Mouse (Mus musculus) forebrain, embryonic 11.5 days (tissue): Measurements from ENCODE around the gene Ttc4. TPM values are rescaled to one million over a fixed set of nuclear protein-coding genes. Genes with fewer than 3 reads are reported as not detected.

Experiments
- ATAC-seq: fragments of 200-750 bp; cut with Nextera tagmentation; replicated peaks from 2 replicates; pipeline ENCODE4 v1.8.0; 2017; ENCODE audit warnings: moderate TSS enrichment; ENCODE audit not compliant: low FRiP score
- DNase-seq: peaks from one replicate; pipeline ENCODE4 v3.0.0-alpha.2; 2017; ENCODE audit warnings: low spot score
- H3K27ac ChIP-seq: fragments of 300-500 bp; sonication (generic); 2 replicates; pipeline ENCODE4 v1.5.1; 2014; ENCODE audit warnings: low read depth, low read length
- H3K27me3 ChIP-seq: fragments of 300-500 bp; sonication (generic); 2 replicates; pipeline ENCODE4 v1.6.1; 2014; ENCODE audit warnings: mild to moderate bottlenecking, low read length, mixed read lengths; ENCODE audit not compliant: control insufficient read depth, insufficient read depth
- H3K36me3 ChIP-seq: fragments of 300-500 bp; sonication (generic); 2 replicates; pipeline ENCODE4 v1.6.1; 2014; ENCODE audit warnings: mild to moderate bottlenecking, low read length, moderate library complexity, mixed read lengths; ENCODE audit not compliant: control insufficient read depth, insufficient read depth
- H3K4me1 ChIP-seq: fragments of 300-500 bp; sonication (generic); replicated peaks from 2 replicates; pipeline ENCODE4 v1.6.1; 2014; ENCODE audit warnings: low read length, mixed read lengths; ENCODE audit not compliant: control insufficient read depth, insufficient read depth
- H3K4me2 ChIP-seq: fragments of 300-500 bp; sonication (generic); 2 replicates; pipeline ENCODE4 v1.6.1; 2014; ENCODE audit warnings: low read depth, mild to moderate bottlenecking, low read length, moderate library complexity, mixed read lengths; ENCODE audit not compliant: severe bottlenecking
- H3K4me3 ChIP-seq: fragments of 300-500 bp; sonication (generic); 2 replicates; pipeline ENCODE4 v1.5.1; 2014; ENCODE audit warnings: low read depth, low read length
- H3K9ac ChIP-seq: fragments of 300-500 bp; sonication (generic); 2 replicates; pipeline ENCODE4 v1.6.1; 2014; ENCODE audit warnings: low read length
- H3K9me3 ChIP-seq: fragments of 300-500 bp; sonication (generic); 2 replicates; pipeline ENCODE4 v1.6.1; 2016; ENCODE audit warnings: low read length, mixed read lengths; ENCODE audit not compliant: control insufficient read depth
- WGBS: fragments of 180-500 bp; shearing (Covaris S2); extraction: QIAGEN DNeasy Blood & Tissue Kit; methylation state at CpG from one replicate; pipeline ENCODE4 v1.1.7; 2014; 5-methylcytosine and 5-hydroxymethylcytosine counted together
- polyA plus RNA-seq: library from polyadenylated mRNA; unstranded; fragments of >200 nt; fragmentation: Nextera tagmentation; extraction: Ambion mirVana; gene quantifications from 2 replicates; pipeline ENCODE4 v1.2.1, GENCODE M21; 2014

Gene Ttc4
- polyA plus RNA-seq, 1 experiment from 2014 or later: 101 TPM

- Histone ChIP-seq H3K9me3 (no peaks in the 10 kb centered on the region), H3K9ac (no peak overlapping the region), H3K36me3 (no peaks in the 10 kb centered on the region), H3K4me2 (no peak overlapping the region), H3K27ac (no peak overlapping the region), H3K4me3 (no peak overlapping the region), H3K27me3 (no peaks in the 10 kb centered on the region), H3K4me1 (0 out of 2 replicates have a peak, but pooled peaks cover 3% of the 10 kb centered on the region)
- no peak for DNase-seq
- ATAC-seq: no peak
- WGBS: 80% methylated on average over 12 of the region's 12 CpGs
Observed at GRCm38 (mm10) chr4:106615637-106616036, 63.1 kb downstream of the Ttc4 start.

- H3K36me3 ChIP-seq: no peaks in the 10 kb centered on the region
- H3K9ac ChIP-seq: no peak overlapping the region
- H3K9me3 ChIP-seq: no peaks in the 10 kb centered on the region
- DNase-seq (no peak), ATAC-seq (no peak)
- 88% methylated on average over 9 of the region's 9 CpGs for WGBS
- no peak overlapping the region for H3K4me2 ChIP-seq
- 0 out of 2 replicates have a peak, but pooled peaks cover 3% of the 10 kb centered on the region for H3K4me1 ChIP-seq
- H3K27ac ChIP-seq: no peak overlapping the region
- H3K27me3 ChIP-seq: no peaks in the 10 kb centered on the region
- no peak overlapping the region for H3K4me3 ChIP-seq
Observed at GRCm38 (mm10) chr4:106614881-106615280, 63.9 kb downstream of the Ttc4 start.

- peak; percentile 84 for DNase-seq
- no peak overlapping the region for H3K4me2 ChIP-seq
- H3K36me3 ChIP-seq: no peaks in the 10 kb centered on the region
- H3K9me3 ChIP-seq: no peaks in the 10 kb centered on the region
- ATAC-seq: peak; percentile 78
- H3K4me3 ChIP-seq: no peak overlapping the region
- no peak overlapping the region for H3K27ac ChIP-seq
- no peaks in the 10 kb centered on the region for H3K27me3 ChIP-seq
- no peak overlapping the region for H3K9ac ChIP-seq
- 0 out of 2 replicates have a peak, but pooled peaks cover 3% of the 10 kb centered on the region for H3K4me1 ChIP-seq
- 41% methylated on average over 7 of the region's 7 CpGs for WGBS
Observed at GRCm38 (mm10) chr4:106614180-106614797, 64.5 kb downstream of the Ttc4 start.

GRCm38 (mm10) chr4:106613560-106613959 is 65.2 kb downstream of the Ttc4 start:
- Histone ChIP-seq H3K9ac (no peak overlapping the region), H3K4me1 (0 out of 2 replicates have a peak, but pooled peaks cover 3% of the 10 kb centered on the region), H3K4me3 (no peak overlapping the region), H3K9me3 (no peaks in the 10 kb centered on the region), H3K27ac (no peak overlapping the region), H3K36me3 (no peaks in the 10 kb centered on the region), H3K27me3 (no peaks in the 10 kb centered on the region), H3K4me2 (no peak overlapping the region)
- 64% methylated on average over 3 of the region's 3 CpGs for WGBS
- ATAC-seq (peak; percentile 42; the same call in 1 of the 2 replicates), DNase-seq (peak; percentile 60)

GRCm38 (mm10) chr4:106613105-106613504 is 65.6 kb downstream of the Ttc4 start:
- H3K27ac ChIP-seq: no peak overlapping the region
- no peak overlapping the region for H3K4me3 ChIP-seq
- H3K9me3 ChIP-seq: no peaks in the 10 kb centered on the region
- ATAC-seq (no peak), DNase-seq (no peak)
- no peak overlapping the region for H3K4me2 ChIP-seq
- 0 out of 2 replicates have a peak, but pooled peaks cover 3% of the 10 kb centered on the region for H3K4me1 ChIP-seq
- no peaks in the 10 kb centered on the region for H3K27me3 ChIP-seq
- no peak overlapping the region for H3K9ac ChIP-seq
- no peaks in the 10 kb centered on the region for H3K36me3 ChIP-seq
- WGBS: 83% methylated on average over 8 of the region's 8 CpGs

Other genes with a start within 250 kb of the Ttc4 start
- gene Pcsk9, start 214.6 kb downstream of the Ttc4 start, polyA plus RNA-seq: 3.9 and 4.8 TPM in 2 replicates
- not detected in 2 replicates for gene Bsnd, start 186.7 kb downstream of the Ttc4 start, polyA plus RNA-seq
- gene Dhcr24, start 117.9 kb downstream of the Ttc4 start, polyA plus RNA-seq: 29.3 and 30.6 TPM in 2 replicates
- 0.21 and 0.35 TPM in 2 replicates for gene Lexm, start 61.7 kb downstream of the Ttc4 start, polyA plus RNA-seq
- 0.07 TPM in 1 of 2 replicates, not detected in the other for gene Ttc22, start 56.5 kb downstream of the Ttc4 start, polyA plus RNA-seq
- 13.3 and 13.9 TPM in 2 replicates for gene Pars2, start 27.9 kb downstream of the Ttc4 start, polyA plus RNA-seq
- gene Mroh7, start 52.0 kb upstream of the Ttc4 start, polyA plus RNA-seq: 0.11 TPM in 1 of 2 replicates, not detected in the other
- not detected in 2 replicates for gene Fam151a, start 54.9 kb upstream of the Ttc4 start, polyA plus RNA-seq
- gene Acot11, start 126.1 kb upstream of the Ttc4 start, polyA plus RNA-seq: 1.6 and 1.8 TPM in 2 replicates
- gene Ssbp3, start 231.8 kb upstream of the Ttc4 start, polyA plus RNA-seq: 135 and 138 TPM in 2 replicates